Mouse (Mus musculus): ENCODE measurements around the gene Cdca5.
"Not testable (repeated sequence)": the region's sequence is repeated elsewhere in the genome, so short reads cannot be mapped to it uniquely, and the experiment has no call there.

Gene Cdca5

DNA sequence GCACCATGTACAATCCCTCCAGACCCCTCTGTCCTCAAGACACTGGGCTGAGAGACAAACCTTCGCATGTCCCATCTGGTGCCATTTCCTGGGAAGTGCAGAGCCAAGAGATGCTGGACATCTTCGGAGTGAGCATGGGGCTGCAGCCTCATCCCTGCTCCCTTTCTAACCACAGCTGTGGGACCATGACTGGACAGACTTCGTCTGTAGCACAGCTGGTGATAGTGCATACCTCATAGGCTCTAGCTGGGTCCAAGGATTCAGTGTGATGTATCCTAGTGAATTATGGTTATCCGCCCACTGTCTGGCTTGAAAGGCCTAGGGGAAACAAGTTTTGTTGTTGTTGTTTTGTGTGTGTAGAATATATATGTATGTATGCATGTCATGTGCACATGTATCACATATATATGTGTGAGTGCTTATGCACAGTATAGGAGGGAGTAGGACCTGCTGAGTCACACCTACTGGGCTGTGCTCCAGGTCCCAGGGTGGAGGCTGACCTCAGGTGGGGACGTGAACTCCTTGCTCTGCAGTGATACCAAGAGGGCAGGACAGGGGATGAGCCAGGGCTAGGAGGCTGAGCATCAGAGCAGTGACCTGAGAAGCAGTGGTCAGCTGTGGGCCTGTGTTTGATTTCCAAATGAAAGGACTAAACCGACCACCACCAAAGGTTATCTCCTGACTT is 17.5 kb downstream of the Cdca5 start:
- in situ Hi-C loops (cut with MboI, MseI) = no loop called here

- in situ Hi-C loops (cut with MboI, MseI) = no loop called here
Measured at GRCm38 (mm10) chr19:6104476-6104875, 19.7 kb downstream of the Cdca5 start.

DNA sequence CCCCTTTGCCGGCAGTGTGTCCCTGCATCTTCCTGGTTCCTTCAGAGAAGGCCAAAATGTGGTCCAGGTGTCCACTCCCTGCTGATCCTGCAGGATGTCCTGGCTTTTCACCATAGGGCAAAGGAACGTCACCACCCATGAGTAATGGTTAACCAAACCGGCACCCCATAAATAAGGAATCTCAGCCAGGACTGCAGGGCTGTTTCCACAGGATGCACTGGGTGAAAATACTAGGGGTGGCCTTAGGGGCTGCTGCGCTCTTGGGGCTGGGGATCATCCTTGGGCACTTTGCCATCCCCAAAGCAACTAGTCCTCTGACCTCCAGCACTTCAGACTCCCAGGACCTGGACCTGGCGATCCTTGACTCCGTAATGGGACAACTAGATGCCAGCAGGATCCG is 20.8 kb downstream of the Cdca5 start, which contains the start of gene Naaladl1:
Gene Naaladl1, plus strand, starts transcription at position 197 of the 400 bp plus-strand sequence.
- in situ Hi-C loops (cut with MboI, MseI) = no loop called here

- in situ Hi-C loops (cut with MboI, MseI) = no loop called here
Measured at GRCm38 (mm10) chr19:6113116-6113515, 28.3 kb downstream of the Cdca5 start.

- in situ Hi-C loops (cut with MboI, MseI) = no loop called here
Measured at GRCm38 (mm10) chr19:6116113-6116850, 31.5 kb downstream of the Cdca5 start.

DNA sequence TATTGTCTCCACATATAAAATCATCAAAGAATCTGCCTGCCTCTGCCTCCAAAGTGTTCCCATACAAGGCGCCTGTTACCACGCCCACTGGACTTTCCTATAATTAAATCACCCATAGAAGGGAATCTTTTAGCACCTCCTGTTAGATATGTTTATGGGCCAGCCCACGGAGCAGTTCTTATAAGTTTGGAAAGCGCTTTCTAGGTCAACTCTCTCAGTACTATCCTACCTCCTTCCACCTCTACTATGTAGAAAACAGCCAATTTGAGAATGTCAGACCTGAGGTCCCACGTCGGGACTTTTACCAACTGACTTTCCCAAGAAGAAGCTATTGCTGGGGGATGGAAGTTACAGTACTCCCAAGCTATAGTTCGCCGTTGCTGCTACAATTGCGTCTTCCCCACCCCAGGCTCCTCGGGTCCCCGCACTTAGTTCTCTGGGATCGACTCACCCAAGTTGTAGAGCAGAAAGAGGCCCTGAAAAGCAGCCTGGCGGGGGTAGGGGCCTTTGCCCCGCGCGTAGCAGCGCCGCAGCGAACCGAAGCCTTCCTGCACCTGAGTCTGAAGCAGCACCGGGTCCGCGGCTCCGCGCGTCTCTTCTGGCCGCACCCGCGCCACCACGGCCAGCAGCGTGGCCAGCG is 32.7 kb downstream of the Cdca5 start:
- in situ Hi-C loops (cut with MboI, MseI) = no loop called here

DNA sequence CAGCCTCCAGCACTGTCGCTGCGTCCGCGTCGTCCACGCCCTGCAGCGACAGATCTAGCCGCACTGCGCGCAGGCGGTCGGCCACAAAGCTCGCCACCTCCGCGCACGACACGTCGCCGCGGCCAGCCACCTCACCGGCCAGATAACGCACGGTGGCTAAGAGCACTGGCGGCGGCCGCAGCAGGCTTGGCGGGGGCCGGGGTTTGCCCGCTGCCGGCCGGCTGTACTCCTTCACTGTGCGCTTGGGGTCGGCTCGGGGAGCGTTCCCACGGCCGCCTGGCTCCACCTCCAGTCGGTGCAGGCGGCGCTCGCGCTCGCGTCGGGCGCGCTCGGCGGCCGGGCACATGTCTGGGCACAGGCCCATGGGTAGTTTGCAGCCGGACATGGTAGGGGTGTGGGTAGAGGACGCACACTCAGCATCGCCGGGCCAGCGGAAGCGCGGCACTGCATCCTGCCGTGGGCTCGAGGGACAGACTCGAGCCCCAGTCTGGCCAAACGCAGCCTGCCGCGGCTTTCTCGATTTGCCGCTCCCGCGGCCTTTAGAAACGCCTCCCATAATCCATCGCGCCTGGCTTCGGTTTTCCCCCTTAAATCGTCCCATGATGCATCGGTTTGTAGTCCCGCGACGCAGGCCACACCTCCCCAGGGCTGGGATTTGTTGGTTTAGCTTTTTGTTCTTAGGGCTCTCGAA is 33.3 kb downstream of the Cdca5 start, which contains the start of gene Sac3d1:
Gene Sac3d1, minus strand, starts transcription at position 665 of the 691 bp plus-strand sequence.
- in situ Hi-C loops (cut with MboI, MseI) = no loop called here

DNA sequence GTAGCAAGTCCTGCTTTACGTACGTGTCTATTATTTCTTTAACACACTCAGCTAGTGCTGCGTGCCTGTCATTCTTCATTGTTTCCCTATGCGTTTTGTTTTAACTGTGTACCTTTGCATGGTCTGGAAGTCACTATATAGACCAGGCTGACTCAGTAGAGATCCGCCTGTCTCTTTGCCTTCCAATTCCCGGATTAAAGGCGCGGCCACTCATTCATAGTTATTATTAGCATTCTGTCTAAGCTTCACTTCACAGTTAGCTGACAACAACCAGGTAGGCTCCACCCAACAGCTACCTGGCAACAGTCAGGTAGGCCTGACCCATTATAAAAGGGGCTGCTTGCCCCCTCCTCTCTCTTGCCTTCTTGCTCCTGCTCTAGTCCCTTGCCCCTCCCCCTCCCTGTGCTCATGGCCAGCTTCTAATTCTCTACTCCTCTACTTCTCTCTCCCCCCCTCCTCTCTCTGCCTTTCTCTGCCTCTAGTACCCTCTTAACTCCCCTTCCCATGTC is 33.9 kb downstream of the Cdca5 start:
- in situ Hi-C loops (cut with MboI, MseI) = no loop called here

DNA sequence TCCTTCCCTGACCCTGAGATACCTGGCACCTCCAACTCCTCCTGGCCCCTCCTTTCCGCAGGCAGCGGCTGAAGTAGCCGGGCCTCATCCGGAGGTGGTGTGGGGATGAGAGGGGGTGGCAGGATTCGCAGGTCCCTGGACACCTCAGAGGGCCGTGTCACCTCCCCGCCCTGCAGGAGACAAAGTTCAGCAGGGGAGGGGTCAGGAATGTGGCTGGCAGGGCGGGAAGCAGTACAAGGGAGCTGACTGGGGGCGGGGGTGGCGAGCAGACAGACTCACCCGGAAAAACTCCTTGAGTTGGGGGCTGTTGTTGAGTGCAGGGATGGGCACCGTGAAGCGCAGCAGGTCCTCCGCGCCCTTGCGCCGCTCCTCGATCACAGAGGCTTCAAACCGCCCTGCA is 37.0 kb downstream of the Cdca5 start:
- in situ Hi-C loops (cut with MboI, MseI) = no loop called here

DNA sequence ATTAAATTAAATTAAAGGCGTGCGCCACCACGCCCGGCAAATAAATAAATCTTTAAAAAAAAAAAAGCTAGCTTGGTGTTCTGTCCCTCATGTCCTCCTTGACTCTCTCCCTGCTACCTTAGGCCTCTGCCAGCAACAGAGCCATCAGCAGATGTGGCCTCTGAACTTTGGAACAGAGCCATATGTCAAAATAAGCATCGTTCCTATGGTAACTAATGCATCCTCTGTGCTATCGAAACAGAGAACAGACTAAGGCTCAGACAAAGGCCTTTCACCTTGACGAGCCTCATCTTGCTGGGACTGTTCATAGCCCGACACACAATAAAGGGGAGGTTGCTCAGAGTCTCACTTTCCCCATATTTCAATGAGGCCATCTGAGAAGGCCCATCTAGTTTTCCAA is 38.5 kb downstream of the Cdca5 start:
- in situ Hi-C loops (cut with MboI, MseI) = no loop called here

DNA sequence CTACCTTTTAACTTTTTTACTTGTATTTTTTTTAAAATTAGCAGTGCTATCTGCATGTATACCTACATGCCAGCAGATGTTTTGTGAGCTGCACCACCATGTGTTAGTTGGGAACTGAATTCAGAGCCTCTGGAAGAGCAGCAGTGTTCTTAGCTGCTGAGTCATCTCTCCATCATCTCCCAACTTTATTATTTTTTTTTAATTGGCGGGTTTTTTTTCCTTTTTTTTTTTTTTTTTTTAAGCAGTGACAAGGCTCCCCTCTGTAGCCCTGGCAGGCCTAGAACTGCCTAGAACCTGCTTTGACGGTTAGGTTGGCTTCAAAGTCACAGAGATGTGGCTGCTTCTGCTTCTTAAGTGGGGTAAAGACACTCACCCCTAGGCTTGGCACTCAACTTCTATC is 40.1 kb downstream of the Cdca5 start:
- in situ Hi-C loops (cut with MboI, MseI) = loop anchor here (5.0 kb wide), 1 partner anchor 163 kb away; the partner anchor contains the start of gene Pola2

DNA sequence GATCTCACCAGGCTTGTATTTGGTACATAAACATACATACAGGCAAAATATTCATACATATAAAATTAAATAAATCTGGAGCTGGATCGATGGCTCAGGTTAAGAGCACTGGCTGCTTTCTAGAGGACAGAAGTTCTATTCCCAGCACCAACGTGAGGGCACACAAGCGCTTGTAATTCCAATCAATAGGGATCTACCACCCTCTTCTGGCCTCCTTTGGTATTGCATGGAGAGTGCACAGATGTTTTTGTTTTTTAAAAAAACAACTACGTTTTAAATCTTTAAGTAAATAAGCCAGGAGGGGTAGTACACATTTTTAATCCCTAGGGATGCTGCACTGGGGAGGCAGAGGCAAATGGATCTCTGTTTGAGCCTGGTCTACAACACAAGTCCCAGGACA is 41.5 kb downstream of the Cdca5 start:
- in situ Hi-C loops (cut with MboI, MseI) = loop anchor here (5.0 kb wide), 1 partner anchor 164 kb away; the partner anchor contains the start of gene Pola2

DNA sequence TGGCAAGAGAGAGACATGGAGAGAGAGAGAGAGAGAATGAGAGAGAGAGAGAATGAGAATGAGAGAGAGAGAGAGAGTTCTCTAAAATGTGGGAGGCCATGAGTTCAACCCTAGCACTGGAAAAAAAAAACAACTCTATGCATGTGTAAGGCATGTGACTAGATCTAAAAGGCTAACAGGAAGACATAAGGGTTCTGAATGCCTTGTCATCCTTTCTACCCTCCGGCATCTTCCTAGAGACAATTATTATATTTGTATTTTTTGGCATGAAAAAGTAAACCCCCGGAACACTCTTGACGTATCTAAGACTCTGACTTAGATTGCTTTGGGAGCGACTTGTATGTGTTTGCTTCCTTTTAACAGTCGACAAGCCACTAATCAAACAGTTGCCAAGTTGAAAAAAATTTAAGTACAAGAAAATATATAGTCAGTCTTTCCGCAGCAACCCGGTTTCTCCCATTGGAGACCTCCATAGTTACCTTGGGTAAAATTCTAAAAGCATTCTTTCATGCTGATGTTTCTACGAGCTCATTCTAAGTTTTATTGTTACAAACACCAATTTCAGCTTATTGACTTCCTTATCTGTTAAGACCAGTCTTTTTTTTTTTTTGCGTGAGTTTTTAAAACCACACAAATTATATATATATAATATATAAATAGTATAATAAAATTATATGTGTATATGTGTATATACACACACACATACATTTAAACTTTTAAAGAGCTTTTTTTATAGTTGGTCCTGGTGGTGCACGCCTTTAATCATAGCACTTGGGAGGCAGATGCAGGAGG is 42.2 kb downstream of the Cdca5 start:
- in situ Hi-C loops (cut with MboI, MseI) = loop anchor here (5.0 kb wide), 1 partner anchor 165 kb away; the partner anchor contains the start of gene Pola2

- in situ Hi-C loops (cut with MboI, MseI) = loop anchor here (5.0 kb wide), 1 partner anchor 166 kb away; the partner anchor contains the start of gene Pola2
Measured at GRCm38 (mm10) chr19:6127760-6128341, 43.1 kb downstream of the Cdca5 start, which contains the start of gene Snx15. Gene Snx15 (minus strand): TSS chr19:6128304.

DNA sequence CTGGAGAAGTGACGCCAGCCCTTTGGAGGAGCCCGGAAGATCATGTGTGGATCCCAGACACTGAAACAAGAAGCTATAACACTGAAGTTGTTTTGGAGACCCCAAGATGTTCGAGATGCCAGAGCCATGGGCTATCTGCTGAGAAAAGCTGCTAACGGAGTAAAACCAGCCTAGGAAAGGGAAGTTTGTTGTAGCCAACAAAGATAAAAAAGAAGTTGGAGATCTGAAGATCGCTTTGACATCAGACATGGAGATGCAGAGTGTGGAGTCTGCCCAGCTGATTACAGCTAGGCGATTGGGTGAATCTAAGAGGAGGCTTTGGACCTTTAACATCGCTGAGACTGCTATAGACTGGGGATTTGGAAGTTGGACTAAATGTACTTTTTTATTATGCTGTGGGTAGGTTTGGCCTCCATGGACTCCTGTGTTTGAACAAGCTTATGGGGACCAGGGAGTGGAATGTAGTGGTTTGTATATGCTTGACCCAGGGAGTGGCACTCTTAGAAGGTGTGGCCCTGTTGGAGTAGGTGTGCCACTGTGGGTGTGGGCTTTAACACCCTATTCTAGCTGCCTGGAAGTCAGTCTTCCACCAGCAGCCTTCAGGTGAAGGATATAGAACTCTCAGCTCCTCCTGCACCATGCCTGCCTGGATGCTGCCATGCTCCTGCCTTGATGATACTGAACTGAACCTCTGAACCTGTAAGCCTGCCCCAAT is 45.8 kb downstream of the Cdca5 start:
- in situ Hi-C loops (cut with MboI, MseI) = not testable (repeated sequence)

- in situ Hi-C loops (cut with MboI, MseI) = no loop called here
Measured at GRCm38 (mm10) chr19:6132171-6132827, 47.5 kb downstream of the Cdca5 start.

- in situ Hi-C loops (cut with MboI, MseI) = not testable (repeated sequence)
Measured at GRCm38 (mm10) chr19:6133197-6133596, 48.4 kb downstream of the Cdca5 start.

DNA sequence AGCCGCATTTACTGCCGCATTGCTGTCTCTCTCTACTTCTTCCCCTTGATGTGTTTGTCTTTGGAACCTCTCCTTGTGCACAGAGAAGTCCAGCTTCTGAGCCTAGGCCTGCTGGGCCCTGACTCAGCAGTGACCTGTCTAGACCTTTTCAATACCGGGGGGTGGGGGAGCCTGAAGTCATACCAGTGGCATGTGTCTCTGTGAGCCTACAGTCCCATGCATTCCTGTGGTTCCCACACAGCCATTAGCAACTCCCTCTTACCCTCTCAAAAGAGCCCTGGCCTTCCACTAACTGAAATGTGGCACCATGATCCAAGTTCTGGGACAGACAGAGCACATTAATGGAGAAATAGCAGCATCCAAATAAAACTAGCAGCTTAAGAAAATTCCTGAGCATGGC is 51.6 kb downstream of the Cdca5 start:
- in situ Hi-C loops (cut with MboI, MseI) = no loop called here

DNA sequence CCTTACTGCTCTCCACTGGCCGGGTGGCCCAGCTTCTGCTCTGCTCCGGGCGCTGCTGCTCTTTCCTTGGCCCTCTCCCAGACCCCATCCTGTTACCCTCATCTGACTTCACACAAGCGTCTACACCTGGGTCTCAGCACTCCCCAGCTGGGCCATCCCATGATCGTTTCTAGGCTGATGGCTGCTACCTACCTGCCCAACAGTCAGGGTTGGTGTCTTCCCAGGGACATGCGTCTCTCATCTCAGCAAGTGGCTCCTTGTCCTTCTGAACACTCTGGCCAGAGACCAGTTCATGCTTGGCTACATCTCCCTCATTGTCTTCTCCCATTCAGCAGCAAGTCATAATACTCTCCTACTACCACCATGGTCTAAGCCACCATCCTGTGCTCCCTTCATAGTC is 54.9 kb downstream of the Cdca5 start:
- in situ Hi-C loops (cut with MboI, MseI) = no loop called here
